Mouse (Mus musculus) spleen, postnatal 4 days (tissue): ENCODE measurements around the gene Cmtr1.
A peak's percentile ranks its signal among the peaks of the same experiment; 100 is the strongest.
"Not testable (repeated sequence)": the region's sequence is repeated elsewhere in the genome, so short reads cannot be mapped to it uniquely, and the experiment has no call there.

ENCODE experiments used
- DNase-seq, 2 experiments: peaks; one replicate each; pipeline ENCODE4 v3.0.0; 2022; ENCODE audit warnings: low spot score in 2 of 2

Cmtr1 gene

DNA sequence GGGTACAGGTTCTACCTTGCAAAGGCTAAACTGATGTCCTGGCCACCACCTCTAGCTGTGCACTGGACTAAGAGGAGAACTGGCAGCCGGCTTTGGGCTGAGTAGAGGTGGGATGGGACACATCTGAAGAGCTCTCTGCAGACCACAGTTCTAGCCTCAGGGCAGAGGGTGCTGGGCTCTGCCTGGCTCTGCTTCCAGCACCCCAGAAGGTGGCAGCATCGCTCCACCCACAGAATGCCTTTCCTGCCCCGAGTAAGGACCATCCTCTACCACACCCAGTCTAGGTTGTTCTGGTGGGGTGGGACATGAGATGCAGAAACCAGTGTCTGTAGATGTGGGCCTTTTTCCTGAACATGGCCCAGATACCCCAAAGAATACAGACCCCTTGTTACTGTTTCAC is 44.4 kb downstream of the Cmtr1 start:
- peak; percentile 57 to 83 for DNase-seq

DNA sequence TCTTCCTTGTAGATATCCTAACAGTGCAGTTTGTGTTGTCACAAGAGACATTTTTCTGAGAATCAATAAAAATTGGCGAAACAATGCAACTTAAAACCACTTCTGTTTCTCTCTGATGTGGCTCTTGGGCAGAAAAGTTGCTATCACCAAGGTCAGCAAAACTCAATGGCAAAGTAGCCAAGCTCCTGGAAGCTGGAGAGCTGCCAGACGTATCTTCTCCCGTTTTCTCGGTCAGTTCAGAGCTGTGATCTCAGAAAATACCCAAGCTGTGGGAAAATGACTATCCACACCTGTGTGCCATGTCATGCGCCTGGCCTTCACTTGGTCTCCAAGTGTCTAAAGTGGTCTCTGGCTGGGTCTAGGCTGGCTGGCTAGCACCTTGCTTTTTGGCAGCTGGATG is 45.5 kb downstream of the Cmtr1 start:
- no peak for DNase-seq

DNA sequence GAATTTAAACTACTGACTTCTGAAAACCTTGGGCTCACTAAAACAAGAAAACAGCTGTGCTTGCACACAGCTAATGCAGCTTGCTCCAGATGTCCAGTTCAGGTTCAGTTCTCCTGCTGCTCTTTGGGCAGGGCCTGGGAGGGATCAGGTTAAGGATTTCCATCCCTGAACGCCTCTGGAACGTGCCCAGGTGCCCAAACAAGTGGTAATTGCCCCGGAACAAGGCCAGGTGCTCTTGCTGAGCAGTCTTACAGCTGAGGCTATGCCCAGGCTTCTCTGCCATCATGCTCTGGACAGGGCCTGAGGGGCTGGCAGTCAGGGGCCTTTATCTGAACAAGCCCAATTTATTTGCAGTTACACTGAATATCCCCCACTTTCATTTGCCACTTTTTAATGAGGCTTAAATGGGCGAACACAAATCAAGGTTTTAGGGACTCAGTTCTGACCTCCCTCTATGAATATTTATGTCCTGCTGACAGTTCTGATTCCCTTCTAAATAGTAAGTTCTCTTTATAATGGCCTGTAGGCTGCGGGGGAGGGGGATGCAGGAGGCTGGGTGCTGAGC is 46.7 kb downstream of the Cmtr1 start:
- no peak for DNase-seq

DNA sequence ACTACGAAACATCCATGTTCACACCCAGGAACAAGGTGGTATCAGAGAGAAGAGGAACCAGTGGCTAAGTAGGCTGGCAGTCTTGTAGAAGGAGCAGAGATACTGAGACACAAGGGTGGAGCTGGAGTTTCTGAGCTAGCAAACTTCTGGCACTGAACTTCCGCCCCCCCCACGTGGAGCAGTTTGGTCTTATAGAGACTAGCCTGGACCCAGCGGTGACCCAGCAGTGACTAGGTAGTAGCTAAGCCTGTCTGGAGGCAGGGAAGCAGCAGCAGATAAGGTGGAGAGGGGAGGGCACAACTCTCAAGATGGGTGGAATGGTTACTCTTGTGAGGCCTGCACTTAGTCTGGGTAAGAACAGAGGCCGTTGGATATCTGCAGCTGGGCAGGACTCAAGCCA is 48.4 kb downstream of the Cmtr1 start:
- DNase-seq, result no peak

DNA sequence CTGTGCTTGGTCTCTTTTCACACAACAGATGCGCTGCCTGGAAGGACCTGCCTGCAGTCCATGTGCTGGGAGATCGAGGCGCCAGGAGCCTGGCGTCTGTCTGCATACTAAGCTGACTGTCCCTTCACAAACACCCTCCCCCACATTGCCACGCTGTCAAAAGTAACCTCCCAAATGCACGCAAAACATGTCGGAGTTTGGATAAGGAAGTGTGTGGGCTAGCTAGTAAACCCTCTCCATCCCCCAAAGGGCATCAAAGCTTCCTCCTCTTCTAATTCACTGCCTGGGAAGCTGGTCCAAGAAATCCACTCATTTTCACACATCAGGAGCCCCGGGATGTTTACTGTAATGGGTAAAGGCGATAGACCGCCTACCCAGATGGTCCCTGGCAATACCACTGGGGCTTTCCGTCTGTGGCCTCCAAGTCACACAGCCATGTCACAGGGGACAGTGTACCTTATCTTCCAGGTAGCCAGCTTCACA is 50.2 kb downstream of the Cmtr1 start:
- no peak for DNase-seq

DNA sequence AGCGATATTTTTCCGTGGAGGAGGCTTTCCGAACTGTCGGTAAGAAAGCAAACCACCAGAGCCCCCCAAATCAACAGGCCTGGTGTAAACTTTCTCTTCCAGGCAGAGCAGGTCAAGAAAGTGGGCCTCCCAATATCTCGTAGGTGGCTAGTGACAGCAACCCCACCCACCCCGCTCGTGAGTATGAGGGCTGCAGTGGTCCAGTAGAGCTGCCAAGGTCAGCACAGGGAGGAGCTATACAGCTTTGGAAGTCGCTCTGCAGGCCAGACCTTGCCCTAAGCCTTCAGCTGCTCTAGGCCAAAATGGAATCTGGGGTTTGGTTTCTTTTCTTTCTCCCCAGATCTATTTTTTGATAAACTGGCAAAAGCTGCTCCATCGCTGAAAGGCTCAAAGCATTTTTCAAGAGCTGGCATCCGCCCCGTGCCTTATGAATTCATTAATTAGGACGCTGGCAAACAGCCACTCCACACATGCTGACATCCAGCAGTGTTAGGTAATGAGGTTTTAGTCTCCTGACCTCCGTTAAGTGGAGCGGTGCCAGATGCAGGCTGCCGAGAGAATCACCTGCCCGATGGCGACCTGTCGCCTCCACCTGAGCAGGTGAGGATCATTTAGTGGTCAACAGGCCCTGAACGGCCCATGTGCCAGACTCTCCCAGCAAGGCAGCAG is 50.8 kb downstream of the Cmtr1 start:
- no peak for DNase-seq

DNA sequence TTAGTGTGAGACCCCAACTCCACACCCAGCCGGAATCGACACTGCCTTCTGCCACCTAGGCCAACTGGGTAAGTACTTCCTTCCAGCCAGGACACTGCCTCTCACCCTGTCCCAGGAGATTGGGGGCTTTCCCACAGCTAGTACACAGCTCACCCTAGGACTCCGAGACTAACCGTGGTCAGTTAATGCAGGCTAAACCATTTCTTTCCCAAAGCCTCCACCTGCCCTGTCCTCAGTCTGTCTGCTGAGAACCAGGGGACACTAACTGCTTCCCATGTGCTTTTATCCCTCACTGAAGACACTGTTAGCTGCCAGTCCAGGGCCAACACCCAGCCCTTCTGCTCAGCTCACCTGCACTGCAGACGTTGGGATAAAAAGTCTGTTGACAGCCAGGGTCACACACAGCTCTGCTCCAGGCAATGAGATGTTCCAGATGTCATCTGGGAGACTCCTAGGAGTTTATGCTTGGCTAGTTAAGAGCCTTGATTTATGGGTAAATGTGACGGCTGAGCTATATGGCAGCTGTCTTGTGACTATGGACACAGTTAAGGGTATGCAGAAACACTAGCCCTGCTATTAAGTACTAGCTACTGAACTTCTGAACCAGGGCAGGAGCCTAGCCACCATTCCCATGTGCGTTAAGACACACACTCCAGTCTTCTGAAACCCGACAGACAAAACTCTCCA is 51.5 kb downstream of the Cmtr1 start:
- DNase-seq, result no peak

DNA sequence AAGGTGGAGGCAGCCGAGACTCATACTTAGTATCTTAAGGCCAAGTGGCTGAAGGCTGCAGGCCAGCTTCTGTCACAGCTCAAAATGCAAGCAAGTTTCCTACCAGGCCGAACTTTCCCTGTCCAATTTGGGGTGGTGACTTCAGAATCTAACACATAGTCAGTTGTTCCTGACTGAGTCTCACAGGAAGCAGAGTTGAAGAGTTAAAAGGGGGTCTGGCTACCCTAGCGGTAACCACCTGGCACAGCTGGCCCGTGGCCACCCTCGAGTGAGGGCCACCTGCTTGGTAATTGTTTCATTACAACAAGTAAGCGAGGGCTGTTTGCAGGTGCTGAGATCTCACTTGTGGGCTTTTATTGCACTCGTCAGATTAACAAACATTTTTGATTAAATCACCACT is 52.2 kb downstream of the Cmtr1 start:
- no peak for DNase-seq

DNA sequence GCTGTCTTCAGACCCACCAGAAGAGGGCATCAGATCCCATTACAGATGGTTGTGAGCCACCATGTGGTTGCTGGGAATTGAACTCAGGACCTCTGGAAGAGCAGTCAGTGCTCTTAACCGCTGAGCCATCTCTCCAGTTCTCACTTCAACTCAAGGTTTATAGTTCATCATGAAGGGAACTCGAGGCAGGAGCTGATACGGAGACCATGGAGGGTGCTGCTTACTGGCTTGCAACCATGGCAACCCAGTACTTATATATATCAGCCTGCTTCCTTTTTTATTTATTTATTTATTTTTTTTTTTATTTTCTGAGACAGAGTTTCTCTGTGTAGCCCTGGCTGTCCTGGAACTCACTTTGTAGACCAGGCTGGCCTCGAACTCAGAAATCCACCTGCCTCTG is 53.3 kb downstream of the Cmtr1 start:
- DNase-seq, result not testable (repeated sequence)

DNA sequence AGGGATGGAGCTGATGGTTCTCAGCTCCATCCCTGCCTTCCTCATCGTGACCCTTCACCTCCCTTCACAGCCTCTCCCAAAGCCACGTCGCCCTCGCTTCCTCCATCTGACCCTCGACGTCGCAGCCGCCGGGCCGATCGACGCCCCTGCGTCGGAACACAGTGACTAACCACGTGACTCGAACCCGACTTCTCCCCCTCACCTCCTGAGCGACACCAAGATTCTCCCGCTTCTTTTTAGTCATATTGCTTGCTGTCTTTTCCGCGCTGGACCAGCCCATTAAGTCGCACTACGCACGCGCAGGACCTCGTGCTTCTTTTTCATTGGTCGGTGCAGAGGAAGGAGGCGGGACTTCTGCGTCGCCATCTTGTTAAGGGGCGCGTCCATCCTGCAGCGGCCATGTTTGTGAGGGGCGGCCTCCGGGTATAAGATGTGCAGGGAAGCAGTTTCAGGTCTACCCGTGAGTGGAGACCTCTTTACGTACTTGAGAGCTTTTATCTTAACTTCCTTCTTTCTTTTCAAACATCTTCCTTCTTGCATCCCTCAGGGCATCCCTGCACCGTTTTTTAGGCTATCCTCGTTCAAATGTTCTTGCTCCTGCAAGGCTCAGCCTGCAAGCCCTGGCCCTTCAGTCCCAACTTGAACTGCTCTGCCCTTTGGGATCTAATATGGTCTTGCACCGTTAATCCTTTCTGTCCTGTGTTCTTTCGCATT is 56.5 kb downstream of the Cmtr1 start, which contains the start of gene Ccdc167:
Gene Ccdc167, minus strand, starts transcription at position 313 of the 714 bp plus-strand sequence.
- DNase-seq, result peak; percentile 95 to 98

DNA sequence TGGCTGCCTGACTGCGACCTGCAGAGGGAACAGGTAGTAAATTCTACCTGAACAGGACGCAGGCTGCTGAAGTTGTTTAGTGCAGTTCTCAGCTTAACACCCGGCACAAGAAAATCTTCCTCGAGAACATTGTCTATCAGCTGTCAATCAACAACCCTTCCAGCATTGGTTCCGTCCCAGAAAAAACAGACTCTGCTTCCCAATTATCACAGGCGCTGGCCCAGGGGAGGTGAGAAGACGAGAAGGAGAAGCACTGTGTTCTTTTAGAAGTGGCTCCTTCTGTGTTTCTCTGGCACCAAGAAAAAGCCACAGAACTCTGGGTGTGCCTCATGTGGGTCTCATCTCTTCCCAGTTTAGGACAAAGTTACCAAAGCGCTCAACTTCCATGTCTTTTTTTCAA is 58.3 kb downstream of the Cmtr1 start:
- DNase-seq, result no peak

DNA sequence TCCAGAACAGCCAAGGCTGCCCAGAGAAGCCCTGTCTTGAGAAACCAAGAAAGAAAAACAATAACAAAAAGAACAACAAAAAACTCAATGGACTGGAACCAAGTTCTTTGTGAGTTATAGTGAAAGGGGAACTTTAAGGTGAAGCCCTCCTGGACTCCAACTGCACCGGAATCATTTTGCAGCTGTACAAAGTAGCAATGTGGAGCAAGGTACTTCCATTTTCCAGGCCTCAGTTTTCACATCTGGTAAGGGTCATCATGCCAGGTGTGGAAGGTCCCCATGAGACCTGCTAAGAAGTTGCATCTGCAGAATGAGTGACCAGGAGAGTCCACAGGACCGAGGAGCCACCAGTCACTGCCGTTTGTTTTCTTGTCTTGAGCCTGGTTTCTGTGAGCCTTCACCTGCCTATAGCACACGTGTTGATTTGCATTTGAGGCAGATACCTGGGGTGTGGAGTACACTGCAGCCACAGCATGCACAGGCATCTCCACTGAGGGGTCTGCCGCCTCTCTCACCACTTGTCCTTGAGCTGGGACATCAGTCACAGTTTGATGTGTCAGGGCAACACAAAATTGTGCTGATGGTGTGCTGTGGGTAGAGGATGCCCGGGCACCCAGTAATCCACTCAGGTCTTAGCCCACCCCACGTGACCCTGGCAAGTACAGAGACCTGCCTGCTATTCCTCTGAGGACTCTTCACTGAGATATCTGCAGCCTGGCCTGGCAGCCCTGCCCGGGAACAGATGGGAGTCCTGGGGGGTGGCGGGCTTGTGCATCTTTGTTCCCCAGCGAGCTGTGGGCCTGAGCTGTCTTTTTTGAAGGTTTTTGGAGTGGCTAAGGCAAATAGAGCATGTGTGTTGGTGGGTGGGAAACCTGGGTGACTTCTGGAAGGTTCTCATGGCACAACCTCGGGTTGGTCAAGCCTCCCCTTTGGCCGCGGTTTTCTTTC is 59.5 kb downstream of the Cmtr1 start:
- DNase-seq, result no peak

DNA sequence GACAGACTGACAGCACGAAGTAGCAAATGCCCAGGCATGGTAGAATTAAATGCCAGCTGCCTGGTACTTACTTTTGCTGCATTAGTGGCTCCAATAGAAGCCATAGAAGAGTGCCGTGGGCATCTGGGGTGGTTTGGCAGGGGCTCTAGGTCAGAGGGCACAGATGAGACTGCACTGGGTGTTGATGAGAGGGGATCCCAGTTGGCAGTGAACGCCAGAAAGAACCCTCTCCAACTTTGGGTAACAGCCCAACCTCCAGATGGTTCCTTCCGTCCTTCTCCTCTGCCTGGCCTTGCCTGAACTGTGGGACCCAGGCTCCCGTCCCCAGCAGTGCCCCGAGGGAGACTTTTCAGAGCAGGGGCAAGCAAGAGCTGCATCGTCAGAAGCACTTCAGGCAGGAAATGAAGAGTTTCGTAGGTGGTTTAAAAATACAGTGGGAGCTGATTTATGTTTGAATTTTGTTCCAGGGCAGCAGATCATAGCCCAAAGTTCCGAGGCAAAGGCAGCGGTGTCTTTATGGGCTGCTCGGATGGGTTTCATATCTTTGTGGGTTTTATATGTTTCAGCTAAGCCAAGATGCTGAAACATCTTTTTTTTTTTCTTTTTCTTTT is 60.5 kb downstream of the Cmtr1 start:
- DNase-seq, result no peak

DNA sequence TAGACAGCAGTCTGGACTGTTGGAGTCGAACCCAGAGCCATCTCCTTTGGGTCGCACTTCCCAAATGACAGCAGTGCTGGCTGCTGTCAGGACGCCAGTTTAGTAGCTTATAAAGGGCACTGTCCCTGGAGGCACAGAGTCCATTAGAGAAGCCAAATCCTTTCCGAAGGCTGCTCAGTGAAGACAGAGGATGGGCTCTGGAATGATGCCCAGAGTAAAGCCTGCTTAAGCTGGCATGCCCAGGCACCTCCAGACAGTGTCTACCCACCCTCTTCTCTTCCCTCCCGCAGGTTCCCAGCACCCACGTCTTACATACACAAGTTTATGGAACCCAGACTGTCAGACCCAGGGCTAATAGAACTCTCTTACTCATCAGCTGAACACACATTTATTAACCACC is 64.2 kb downstream of the Cmtr1 start:
- no peak for DNase-seq

DNA sequence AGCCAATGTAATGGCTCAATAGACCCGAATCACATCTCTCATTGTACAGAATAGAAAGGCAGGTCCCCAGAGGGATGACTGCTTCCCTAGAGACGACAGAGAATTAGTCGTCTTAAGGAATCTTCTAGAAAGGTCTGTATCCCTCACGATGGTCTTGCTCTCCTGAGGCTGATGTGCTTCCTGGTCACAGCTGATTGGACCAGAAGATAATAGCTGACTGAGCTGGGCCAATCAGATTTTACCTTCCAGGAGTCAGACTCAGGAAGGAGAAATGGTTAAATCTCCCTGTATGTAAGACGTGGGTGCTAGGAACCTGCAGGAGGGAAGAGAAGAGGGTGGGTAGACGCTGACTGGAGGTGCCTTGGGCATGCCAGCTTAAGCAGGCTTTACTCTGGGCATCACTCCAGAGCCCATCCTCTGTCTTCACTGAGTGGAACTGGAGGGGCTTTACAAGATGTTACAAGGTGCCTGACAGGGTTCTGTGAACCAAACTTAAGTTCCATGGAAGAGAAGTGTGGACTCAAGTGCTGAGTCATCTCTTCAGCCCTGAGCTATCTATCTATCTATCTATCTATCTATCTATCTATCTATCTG is 64.7 kb downstream of the Cmtr1 start:
- DNase-seq, result no peak

DNA sequence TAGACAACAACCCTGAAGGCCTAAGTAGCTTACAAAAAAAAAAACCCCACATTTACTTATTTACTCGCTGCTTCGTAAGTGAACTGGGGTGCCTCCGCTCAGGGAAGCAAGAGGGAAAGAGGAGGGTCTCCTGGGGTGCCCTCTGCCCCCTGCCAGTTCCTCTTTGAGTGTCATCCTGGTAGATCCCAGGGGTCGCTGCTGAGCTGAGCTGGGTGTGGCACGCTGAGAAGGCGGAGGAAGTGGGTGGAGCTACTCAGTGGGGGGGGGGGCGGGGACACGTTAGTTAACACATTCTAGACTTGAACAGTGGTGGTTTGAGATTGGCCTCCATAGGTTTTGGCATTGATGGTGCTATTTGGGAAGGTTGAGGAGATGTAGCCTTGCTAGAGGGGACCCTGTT is 67.7 kb downstream of the Cmtr1 start:
- DNase-seq, result no peak

DNA sequence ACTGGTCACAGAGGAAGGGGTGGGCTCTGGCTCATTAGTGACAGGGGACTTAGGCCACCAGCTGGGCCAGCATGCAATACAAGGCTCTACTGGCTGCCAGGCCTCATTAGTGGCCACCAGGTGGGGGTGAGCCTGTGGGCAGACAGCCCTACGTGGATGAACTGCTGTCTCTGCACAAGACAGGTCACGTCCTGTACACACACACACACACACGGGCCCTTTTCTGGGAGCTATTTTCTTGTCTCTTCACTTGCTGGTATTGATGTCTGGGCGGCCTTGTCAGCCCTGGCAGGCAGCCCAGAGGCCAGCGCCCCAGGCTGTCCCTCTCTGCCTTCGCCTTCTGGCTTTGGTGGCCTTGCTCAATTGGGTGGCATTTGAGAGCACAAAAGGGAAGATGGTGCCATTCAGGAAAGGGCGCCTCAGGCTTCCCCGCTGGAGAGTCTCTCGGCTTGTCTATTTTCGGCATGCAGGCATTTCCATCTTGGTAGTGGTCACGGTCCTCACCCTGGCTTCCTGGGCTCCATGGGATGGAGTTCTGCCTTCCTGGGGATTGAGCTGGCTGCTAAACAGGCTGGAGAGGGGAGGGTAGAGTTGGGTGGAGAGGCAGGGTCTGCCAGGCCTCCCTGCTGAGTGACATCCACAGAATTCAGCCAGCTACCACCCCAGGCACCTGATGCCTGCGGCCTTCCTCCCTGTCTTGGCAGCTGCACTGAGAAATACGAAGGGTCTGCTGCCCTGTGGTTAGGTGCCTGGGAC is 70.3 kb downstream of the Cmtr1 start:
- DNase-seq, result no peak

DNA sequence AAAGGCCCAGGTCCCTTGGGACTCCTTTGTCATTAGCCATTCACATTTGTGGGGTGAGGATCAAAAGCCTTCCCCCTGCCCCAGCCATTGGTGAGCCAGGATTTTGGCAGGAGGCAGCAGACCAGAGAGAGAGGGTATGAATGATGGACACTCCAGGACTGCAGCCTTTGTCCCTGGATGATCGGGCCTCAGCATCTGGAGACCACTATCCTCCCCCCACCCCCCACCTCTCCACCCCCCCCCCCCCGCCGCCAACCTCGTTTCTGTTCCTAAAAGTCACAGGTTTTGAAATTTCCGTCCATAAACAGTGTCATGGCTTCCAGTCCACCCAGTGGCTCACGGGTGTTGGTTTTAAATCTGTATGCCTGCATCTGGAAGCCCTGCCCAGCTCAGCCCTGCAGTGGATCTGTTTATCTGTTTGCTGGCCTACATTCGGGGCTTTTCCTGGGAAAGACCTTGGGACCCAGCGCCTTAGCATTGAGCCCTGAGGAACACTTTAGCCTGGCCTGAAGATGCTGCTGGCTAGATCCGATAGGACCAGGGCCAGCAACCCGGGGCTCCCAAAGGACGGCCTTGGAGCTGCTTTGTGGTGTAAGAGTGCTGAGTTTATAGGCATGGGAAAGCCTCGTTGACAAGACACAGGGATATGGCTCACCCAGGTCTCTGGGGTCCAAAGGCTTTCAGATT is 71.0 kb downstream of the Cmtr1 start:
- no peak for DNase-seq

DNA sequence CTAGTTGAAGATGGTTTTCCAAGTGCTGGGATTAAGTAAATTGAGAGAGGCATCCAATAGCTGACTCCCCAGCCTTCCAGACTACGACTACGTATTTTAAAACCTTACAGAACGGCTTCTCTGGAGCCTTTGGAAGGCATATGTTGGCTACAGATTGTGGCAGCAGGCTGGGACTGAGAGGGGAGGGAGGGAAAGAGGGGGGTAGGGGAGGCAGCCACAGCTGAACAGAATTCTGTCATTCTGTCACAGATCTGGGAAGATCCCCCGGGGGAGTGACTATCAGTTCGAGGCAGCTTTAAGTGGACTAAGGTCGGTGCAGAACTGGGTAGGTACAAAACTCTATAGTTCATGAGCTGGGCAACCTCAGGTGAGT is 71.5 kb downstream of the Cmtr1 start:
- DNase-seq, result no peak
